Mouse (Mus musculus) c-Kit-positive CD71-positive TER-119-positive erythroid progenitor cells, embryonic 14.5 days (primary cell): ENCODE measurements around the gene Kcnd3.

Experiments used
- DNase-seq: peaks from one replicate; pipeline ENCODE4 v3.0.0-alpha.2; 2013; ENCODE audit warnings: low spot score

Kcnd3 gene

GRCm38 (mm10) chr3:105590056-105590672, 138.0 kb downstream of the Kcnd3 start:
- no peak for DNase-seq

GRCm38 (mm10) chr3:105591766-105592165, 139.6 kb downstream of the Kcnd3 start:
- DNase-seq: no peak

GRCm38 (mm10) chr3:105592246-105592645, 140.1 kb downstream of the Kcnd3 start:
- no peak for DNase-seq

- DNase-seq: no peak
These were observed 148.4 kb downstream of the Kcnd3 start for GRCm38 (mm10) chr3:105600483-105600882.

GRCm38 (mm10) chr3:105602966-105603365, 150.8 kb downstream of the Kcnd3 start:
- no peak for DNase-seq

GRCm38 (mm10) chr3:105605726-105606125, 153.6 kb downstream of the Kcnd3 start:
- no peak for DNase-seq

- no peak for DNase-seq
These were observed 156.7 kb downstream of the Kcnd3 start for GRCm38 (mm10) chr3:105608857-105609256.

- no peak for DNase-seq
These were observed 159.6 kb downstream of the Kcnd3 start for GRCm38 (mm10) chr3:105611531-105612422.

- no peak for DNase-seq
These were observed 160.3 kb downstream of the Kcnd3 start for GRCm38 (mm10) chr3:105612423-105612814.

- no peak for DNase-seq
These were observed 165.0 kb downstream of the Kcnd3 start for GRCm38 (mm10) chr3:105616861-105617743.

GRCm38 (mm10) chr3:105621154-105621553, 169.0 kb downstream of the Kcnd3 start:
- DNase-seq: no peak

- no peak for DNase-seq
These were observed 171.0 kb downstream of the Kcnd3 start for GRCm38 (mm10) chr3:105623137-105623536.

- DNase-seq: no peak
These were observed 173.8 kb downstream of the Kcnd3 start for GRCm38 (mm10) chr3:105625961-105626360.

- DNase-seq: no peak
These were observed 175.1 kb downstream of the Kcnd3 start for GRCm38 (mm10) chr3:105627258-105627657.

GRCm38 (mm10) chr3:105632296-105632695, 180.2 kb downstream of the Kcnd3 start:
- no peak for DNase-seq

- no peak for DNase-seq
These were observed 180.9 kb downstream of the Kcnd3 start for GRCm38 (mm10) chr3:105633021-105633420.

GRCm38 (mm10) chr3:105642186-105642585, 190.1 kb downstream of the Kcnd3 start:
- no peak for DNase-seq

GRCm38 (mm10) chr3:105643566-105643965, 191.4 kb downstream of the Kcnd3 start:
- no peak for DNase-seq

- DNase-seq: no peak
These were observed 196.9 kb downstream of the Kcnd3 start for GRCm38 (mm10) chr3:105648889-105649567.

- no peak for DNase-seq
These were observed 201.6 kb downstream of the Kcnd3 start for GRCm38 (mm10) chr3:105653544-105654380.
